Mouse (Mus musculus) gastrocnemius, adult 18-20 months (tissue): ENCODE measurements around the gene Alk. TPM values are rescaled to one million over a fixed set of nuclear protein-coding genes. Genes with fewer than 3 reads are reported as not detected.
A peak's percentile ranks its signal among the peaks of the same experiment; 100 is the strongest.

Source experiments
- DNase-seq: peaks from one replicate; pipeline ENCODE4 v3.0.0; 2021; ENCODE audit warnings: low spot score
- total RNA-seq, 2 experiments: library from RNA; stranded (reverse); gene quantifications; 2 replicates each; pipeline ENCODE4 v1.2.3; 2021

Gene Alk
- total RNA-seq, 2 experiments from 2014 or later: not detected

GRCm38 (mm10) chr17:72038371-72038770 is 566.1 kb downstream of the Alk start:
- no peak for DNase-seq

GRCm38 (mm10) chr17:72030672-72031071 is 573.8 kb downstream of the Alk start:
- DNase-seq: no peak

- no peak for DNase-seq
Measured at GRCm38 (mm10) chr17:72023323-72023722, 581.1 kb downstream of the Alk start.

- no peak for DNase-seq
Measured at GRCm38 (mm10) chr17:72021733-72022669, 582.4 kb downstream of the Alk start.

GRCm38 (mm10) chr17:72017329-72017728 is 587.1 kb downstream of the Alk start:
- no peak for DNase-seq

GRCm38 (mm10) chr17:72015253-72015652 is 589.2 kb downstream of the Alk start:
- no peak for DNase-seq

- DNase-seq: no peak
Measured at GRCm38 (mm10) chr17:72012775-72013174, 591.7 kb downstream of the Alk start.

- no peak for DNase-seq
Measured at GRCm38 (mm10) chr17:72009836-72010235, 594.6 kb downstream of the Alk start.

GRCm38 (mm10) chr17:72008389-72008788 is 596.0 kb downstream of the Alk start:
- no peak for DNase-seq

- DNase-seq: peak; percentile 15
Measured at GRCm38 (mm10) chr17:72005365-72005764, 599.1 kb downstream of the Alk start.

- no peak for DNase-seq
Measured at GRCm38 (mm10) chr17:71999527-72000482, 604.6 kb downstream of the Alk start.

GRCm38 (mm10) chr17:71997680-71998079 is 606.7 kb downstream of the Alk start:
- no peak for DNase-seq

- no peak for DNase-seq
Measured at GRCm38 (mm10) chr17:71995539-71995938, 608.9 kb downstream of the Alk start.

GRCm38 (mm10) chr17:71994144-71994543 is 610.3 kb downstream of the Alk start:
- DNase-seq: peak; percentile 24

GRCm38 (mm10) chr17:71993011-71993410 is 611.4 kb downstream of the Alk start:
- no peak for DNase-seq

GRCm38 (mm10) chr17:71991260-71991659 is 613.2 kb downstream of the Alk start:
- DNase-seq: no peak

GRCm38 (mm10) chr17:71990176-71990720 is 614.2 kb downstream of the Alk start:
- no peak for DNase-seq

GRCm38 (mm10) chr17:71988736-71989569 is 615.5 kb downstream of the Alk start:
- DNase-seq: no peak

GRCm38 (mm10) chr17:71986998-71987397 is 617.4 kb downstream of the Alk start:
- DNase-seq: no peak

- DNase-seq: no peak
Measured at GRCm38 (mm10) chr17:71986456-71986855, 618.0 kb downstream of the Alk start.

GRCm38 (mm10) chr17:71981177-71981576 is 623.2 kb downstream of the Alk start:
- no peak for DNase-seq
